Mouse (Mus musculus): ENCODE measurements around the gene Olfr1441.

Gene Olfr1441

DNA sequence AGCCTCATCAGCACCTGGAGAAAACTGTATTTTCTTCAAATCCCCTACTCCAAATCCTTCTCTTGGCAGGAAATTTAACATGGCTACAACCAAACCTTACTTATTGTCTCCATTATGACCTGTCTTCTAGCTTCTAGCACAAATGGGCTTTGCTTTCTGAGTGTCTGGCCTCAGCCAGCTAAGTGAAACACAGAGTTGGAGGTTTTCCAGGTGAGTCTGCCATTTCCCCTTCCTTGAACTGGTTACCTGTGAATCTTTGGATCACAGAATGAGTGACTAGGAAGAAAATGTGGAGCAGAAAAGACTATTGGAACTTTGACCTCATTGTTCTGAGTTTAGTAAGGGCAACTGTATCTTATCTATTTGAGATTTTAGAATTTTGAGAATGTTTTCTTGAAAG is at the start of gene Olfr1441:
Gene Olfr1441, plus strand, starts transcription at position 73 of the 400 bp plus-strand sequence.
- DNase-seq = peak; percentile 9

GRCm38 (mm10) chr19:12373004-12373403 is 44.2 kb upstream of the Olfr1441 start:
- no peak for DNase-seq

DNA sequence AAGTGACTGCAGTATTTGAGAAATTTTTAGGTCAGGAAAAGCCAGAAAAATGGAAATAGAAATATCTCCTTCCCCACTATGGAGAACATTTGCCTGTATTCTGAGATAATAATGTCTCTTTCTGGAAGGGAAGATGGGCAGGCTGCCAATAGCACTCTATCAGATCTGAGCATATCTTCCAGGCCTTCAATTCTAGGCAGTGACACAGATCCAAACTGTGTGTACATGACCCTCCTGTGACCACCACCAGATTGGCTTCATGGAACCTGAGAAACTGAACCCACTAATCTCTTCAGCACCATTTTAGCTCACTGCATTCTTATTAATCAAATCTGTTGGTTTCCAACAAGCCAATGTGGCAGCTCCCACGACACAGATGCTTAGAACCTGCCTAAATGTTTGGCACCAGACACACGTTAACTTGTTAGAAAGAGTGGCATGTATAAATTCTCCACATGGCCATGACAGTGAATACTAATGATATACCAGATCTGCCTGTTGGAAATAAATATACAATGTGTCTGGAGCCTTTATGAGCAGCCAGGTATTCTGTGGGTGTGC is 42.7 kb upstream of the Olfr1441 start:
- DNase-seq = no peak

DNA sequence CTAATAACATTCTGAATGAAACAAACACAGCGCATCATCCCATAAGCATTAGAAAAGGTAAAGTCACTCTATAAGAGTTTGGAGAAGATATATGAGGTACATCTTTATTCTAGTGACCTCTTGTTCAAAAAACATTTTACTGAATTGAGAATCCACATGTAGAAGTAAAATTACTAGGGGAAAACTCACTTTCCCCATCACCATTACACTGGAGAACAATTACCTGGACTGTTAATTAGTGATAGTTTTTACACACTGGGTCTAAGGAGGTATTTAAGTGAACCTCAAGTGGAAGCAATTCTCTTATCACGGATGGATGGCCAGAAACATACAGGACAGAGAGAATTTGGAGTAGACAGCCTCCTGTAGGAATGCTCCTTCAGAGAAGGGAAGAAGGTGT is 30.3 kb upstream of the Olfr1441 start, which contains the start of gene Olfr1440:
Gene Olfr1440, plus strand, starts transcription at position 301 of the 400 bp plus-strand sequence.
- no peak for DNase-seq

- no peak for DNase-seq
Observed at GRCm38 (mm10) chr19:12413737-12414136, 3.5 kb upstream of the Olfr1441 start.

GRCm38 (mm10) chr19:12418312-12418711 is 1.1 kb downstream of the Olfr1441 start:
- DNase-seq = no peak

GRCm38 (mm10) chr19:12420555-12420954 is 3.3 kb downstream of the Olfr1441 start:
- DNase-seq = no peak

- DNase-seq = no peak
Observed at GRCm38 (mm10) chr19:12421680-12422079, 4.4 kb downstream of the Olfr1441 start.

GRCm38 (mm10) chr19:12427101-12427500 is 9.9 kb downstream of the Olfr1441 start:
- no peak for DNase-seq

DNA sequence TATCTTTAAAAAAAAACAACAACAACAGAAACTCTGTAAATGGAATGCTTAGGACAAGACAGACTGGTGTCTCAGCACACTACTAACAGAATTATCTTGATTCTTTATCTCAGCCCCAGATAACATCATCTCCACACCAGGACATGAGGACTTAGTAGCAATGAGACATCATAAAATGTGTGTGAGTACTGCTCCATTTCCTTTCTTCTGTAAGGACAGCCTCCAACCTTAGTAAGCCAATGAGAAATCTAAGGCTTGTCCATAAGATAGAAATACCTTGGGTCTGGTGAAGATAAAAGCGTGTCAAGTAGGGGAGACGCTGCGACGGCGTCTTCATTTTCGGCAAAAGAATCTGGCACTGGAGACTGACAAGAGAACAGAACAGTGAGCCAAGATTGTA is 10.4 kb downstream of the Olfr1441 start, which contains the start of gene Pfpl:
Gene Pfpl, plus strand, starts transcription at position 301 of the 400 bp plus-strand sequence.
- no peak for DNase-seq

GRCm38 (mm10) chr19:12433033-12433432 is 15.8 kb downstream of the Olfr1441 start:
- peak; percentile 16 for DNase-seq

GRCm38 (mm10) chr19:12435011-12435416 is 17.8 kb downstream of the Olfr1441 start:
- DNase-seq = no peak

DNA sequence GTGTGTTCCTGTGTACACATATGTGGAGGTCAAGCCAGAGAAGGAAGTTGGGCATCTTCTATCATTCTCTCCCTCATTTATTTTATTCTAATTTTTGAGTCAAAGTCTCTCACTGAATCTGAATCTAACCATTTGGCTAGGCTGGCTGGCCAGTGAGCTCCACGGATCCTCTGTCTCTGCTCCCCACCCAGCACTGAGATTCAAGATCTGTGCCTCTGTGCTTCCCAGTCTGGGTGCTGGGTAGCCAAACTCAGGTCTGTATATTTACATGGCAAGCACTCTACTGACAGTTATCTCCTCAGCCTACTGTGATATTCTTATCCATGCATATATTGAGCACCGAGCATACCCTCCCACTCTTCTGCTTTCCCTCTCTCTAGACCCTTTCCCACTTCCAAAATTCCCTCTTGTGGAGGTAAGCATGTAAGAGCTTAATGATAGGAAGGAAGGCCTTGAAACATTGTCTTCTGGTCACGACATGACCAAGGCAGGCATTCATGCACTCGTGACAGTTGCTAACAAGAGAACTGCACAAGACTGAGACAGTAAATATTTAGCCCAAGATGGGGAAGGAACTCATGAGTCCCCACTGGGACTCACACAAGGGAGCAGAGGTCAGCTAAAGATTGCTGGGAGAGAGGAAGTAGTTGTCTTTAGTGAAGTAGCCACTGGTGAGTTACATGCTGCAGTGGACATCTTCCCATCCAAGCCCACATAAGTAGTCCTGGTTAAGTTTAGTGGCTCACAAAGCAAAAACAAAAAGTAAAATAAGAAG is 18.7 kb downstream of the Olfr1441 start:
- no peak for DNase-seq

GRCm38 (mm10) chr19:12439581-12439980 is 22.3 kb downstream of the Olfr1441 start:
- DNase-seq = no peak

GRCm38 (mm10) chr19:12440103-12440725 is 23.0 kb downstream of the Olfr1441 start:
- no peak for DNase-seq

DNA sequence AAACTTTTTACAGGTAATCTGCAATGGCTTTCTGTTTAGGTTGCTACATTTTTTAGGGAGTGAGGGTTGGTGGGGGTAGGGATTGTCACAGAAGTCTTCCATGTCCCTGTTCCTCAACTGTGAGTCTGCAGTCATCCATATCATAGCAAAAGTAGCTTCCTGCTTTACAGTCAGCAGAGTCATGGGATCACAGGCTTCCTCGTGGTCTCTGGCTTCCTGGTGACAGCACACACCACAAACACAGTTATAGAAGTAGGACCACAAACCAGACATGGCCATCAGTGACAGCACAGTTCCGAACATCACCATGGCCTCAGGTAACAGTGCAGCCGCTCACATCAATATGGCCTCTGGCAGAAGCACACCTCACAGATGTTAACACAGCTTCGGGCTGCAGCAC is 25.3 kb downstream of the Olfr1441 start:
- no peak for DNase-seq

DNA sequence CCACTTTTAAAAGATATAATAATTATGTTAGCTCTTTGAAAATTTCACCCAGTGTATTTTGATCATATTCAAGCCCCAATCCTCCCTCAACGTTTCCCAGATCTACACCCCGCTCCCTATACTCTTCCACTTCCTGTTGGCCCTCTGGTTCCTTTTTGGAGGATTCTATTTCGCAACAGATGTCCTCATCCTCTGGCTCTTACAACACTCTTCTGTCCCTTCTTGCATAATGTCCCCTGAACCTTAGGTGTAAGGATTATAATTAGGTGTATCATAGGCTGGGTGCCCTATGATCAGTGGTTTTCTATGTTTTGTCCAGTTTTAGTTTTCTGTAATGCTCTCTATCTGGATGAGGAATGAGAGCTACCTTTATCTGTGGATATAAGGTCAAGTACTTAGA is 27.8 kb downstream of the Olfr1441 start:
- no peak for DNase-seq

GRCm38 (mm10) chr19:12457401-12458066 is 40.3 kb downstream of the Olfr1441 start:
- DNase-seq = no peak

DNA sequence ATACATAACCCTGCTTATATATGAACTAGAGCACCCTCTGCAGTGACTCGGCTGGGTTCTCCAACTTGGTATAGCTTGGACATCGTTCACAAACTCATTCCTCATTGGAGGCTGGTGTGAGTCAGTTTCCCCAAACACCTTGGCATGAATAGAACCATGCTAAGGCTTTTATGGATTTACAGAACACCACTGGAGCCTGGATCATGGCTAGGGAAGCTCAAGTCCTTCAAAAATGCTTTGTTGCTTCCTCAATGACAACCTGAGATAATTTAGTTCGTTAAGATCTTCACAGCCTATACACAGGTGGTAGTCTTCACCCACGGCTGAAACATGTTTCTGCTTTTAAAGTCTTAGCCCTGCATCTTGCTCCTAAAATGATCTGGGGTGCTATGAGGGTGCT is 42.3 kb downstream of the Olfr1441 start:
- DNase-seq = no peak

DNA sequence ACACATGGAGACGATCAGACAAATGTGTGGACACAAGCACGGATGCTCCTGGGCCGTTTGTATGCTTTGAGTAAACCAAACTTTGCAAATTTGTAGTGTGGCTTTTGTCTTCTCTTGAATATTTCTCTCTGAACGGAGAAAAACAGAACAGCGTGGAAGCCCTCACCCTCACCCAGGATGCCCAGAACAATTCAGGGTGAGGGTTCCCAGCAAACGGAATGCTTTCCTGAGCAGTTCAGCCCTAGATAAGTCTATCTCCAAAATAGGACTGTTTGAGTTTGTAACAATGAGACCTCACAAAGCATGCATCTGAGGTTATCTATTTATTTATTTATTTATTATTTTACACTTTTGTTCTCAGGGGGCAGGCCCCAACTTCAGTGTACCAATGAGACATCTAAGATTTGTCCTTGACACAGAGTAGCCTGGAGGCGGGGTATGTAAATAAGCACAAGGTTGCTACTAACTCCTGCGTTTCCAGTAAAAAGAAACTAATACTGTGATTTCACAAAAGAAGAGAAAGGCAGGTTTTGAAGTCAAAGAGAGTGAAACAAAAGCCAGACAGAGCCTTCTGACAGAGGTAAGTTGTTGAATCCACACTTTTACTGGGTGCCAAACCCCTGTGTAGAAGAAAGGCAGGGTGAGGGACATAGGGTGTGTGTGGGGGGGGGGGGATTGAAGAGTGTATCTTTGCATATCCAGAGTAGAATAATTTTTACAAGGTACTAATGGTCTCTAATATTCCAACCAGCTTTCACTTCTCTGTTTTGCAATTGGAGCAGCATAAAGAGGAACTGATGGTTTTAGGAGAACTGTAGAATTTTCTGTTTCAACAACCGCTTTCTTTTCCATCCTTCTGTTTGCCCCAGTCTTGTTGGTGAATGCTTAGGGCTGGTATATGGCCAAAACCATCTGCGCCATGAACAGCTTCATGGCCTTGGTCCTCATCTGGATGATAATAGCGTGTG is 43.3 kb downstream of the Olfr1441 start, which contains the start of gene Mpeg1:
Gene Mpeg1, plus strand, starts transcription at position 498 of the 968 bp plus-strand sequence.
- no peak for DNase-seq

DNA sequence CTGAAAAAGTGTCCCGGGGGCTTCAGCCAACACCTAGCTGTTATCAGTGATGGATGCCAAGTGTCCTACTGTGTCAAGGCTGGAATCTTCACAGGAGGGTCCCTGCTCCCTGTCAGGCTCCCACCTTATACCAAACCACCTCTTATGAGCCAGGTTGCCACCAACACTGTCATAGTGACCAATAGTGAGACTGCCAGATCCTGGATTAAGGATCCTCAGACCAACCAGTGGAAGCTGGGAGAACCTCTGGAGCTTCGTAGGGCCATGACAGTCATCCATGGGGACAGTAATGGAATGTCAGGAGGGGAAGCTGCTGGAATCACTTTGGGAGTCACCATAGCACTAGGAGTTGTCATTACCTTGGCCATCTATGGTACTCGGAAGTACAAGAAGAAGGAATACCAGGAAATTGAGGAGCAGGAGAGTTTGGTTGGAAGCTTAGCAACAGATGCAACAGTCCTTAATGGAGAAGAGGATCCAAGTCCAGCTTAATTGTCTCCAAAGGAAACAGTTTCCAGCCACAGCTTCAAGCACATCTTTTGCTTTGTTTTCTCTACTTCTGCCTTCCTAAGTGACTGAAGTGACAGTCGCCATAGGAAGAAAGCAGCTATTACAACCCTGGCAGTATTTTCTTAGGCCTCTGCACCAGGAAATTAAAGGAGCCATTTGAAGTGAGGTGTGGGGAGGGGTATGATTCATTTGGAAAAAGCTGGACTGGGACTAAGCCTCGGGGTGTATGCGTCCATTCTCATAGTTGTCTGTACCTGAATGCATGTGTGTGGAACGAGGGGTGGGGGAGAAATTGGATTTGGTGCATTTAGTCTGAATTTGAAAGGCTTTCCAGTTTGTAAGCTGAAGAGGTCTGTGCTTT is 45.9 kb downstream of the Olfr1441 start:
- DNase-seq = no peak

Measured in kidney, adult 11 months (tissue).